Mouse (Mus musculus): Measurements from ENCODE around the gene Tnrc6b.
A peak's percentile ranks its signal among the peaks of the same experiment; 100 is the strongest.

Gene Tnrc6b

GRCm38 (mm10) chr15:80710608-80711363, at the start of gene Tnrc6b:
TSS of gene Tnrc6b (plus strand) at chr15:80711313.
- peak; percentile 98 to 99 for DNase-seq

DNA sequence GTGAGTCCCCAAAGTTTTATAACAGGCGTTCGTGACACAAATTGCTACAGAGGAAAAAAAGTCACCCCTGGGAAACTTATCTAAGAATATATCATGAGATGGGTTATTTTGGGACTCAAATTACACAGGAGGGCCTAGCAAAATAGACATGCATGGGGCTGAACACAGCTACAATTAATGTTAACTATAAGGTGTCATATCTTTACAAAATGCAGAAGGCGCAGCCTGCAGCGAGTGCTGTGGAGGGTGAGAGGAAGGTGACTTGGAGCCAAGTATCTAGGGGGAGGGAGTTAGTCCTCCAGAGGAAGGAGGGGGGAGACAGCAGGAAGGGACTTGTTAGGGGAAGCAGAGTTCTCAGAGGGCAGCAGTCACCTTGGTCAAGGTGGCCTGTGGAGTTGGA, 46.7 kb upstream of the Tnrc6b start:
- DNase-seq: no peak

- DNase-seq: peak in 1 of 2 experiments; percentile 16
Observed at GRCm38 (mm10) chr15:80671295-80672252, 39.5 kb upstream of the Tnrc6b start, which contains the start of gene Fam83f. TSS of gene Fam83f (plus strand) at chr15:80671847.

- DNase-seq: no peak
Observed at GRCm38 (mm10) chr15:80672810-80673209, 38.3 kb upstream of the Tnrc6b start.

DNA sequence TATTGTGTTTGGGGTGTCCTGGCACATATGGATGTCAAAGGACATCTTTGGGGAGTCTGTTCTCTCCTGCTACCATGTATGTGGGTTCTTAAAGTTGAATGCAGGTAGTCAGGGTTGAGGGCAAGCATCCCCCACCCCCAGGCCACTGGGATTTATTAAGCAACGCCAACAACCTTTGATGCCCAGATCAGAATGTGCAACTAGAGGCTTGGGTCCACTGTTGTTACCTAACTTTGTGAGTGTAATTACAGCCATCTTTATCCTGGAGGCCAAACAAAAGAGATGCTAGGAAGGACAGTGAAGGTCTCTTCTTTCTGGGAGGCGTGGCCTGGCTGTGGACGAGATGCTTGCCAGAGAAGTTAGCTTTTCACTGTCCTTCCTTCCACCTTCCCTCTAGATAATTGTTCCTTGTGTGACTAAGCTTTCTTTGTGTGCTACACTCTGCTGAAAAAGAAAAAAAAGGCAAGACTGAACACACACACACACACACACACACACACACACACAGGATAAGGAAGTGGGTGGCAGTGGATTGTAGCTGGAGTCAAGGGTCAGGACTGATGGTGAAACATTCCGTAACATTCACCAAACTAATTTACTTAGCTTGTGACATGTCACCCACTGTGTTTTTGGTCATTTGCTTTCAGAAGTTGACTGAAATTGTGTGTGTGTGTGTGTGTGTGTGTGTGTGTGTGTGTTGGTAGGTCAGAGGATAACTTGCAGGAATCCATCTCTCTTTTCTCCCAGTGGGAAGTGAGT, 37.6 kb upstream of the Tnrc6b start:
- no peak for DNase-seq

- DNase-seq: no peak
Observed at GRCm38 (mm10) chr15:80674700-80675099, 36.4 kb upstream of the Tnrc6b start.

DNA sequence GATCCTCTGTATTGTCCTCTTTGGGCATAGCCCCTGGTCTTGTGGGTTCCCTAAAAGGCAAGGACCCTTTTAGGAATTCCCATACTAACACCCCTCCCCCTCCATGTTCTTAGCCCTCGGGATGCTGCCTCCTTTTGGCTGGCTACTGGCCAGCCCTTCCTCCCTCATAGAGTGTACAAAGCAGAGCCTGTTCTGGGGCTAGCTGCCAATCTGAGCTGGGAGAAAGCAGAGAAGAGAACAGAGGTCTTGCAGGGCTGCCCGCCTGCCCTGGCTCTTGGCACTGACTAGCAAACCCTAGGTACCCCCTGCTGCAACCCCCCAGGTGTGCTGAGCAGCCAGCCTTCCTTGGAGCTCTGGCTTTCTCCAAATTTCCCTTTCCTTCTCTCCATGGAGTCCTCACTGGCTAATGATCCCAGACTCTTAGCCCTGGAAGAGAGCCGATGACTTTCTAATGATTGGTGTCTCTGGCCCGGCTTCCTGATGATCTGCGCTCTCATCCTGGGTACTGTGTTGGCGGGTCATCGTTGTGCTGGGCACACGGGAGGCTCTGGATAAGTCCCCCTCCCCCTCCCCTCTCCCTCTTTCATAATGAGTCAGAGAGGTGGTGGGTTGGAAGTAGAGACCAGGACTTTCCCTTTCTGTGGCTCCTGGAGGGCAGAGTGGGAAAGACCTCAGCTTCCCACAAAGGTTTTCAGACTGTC, 31.4 kb upstream of the Tnrc6b start:
- DNase-seq: peak; percentile 40 to 41

GRCm38 (mm10) chr15:80680347-80681030, 30.6 kb upstream of the Tnrc6b start:
- no peak for DNase-seq

DNA sequence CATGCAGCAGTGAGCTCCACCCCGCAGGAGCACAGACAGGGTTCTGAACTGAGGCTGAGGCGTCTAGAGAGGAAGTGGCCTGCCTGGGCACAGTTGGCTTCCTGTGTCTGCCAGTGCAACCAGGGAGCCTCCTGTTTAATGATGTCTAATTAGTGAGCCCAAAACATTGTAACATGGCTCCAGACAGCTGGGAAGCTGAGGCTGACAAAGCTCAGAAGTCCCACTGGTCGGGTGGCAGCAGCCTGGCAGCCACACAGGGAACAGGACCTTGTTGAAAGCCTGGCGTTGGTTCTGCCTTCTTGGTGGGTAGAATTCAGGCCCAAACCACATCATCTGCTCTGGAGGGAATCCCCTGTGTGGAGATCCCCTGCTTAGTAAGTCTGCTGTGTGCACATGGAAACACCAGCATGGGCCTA, 29.6 kb upstream of the Tnrc6b start:
- DNase-seq: no peak

DNA sequence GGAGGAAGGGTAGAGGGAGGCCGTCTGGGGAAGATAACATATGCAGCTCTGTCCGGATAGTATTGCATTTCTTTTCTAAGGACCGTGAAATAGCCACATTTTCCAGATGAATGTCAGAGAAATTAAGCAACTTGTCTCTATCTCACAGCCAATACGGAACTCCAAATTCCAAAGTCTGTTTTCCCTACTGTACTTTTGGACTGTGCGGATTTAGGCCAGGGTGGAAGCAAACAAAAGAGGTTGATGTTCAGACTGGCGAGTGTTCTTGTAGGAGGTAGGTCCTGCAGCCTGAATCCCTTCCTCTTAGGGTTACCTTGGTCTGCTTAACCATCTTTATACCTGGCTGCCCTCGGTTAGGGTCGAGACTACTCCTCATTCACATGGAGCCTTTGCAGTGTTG, 28.8 kb upstream of the Tnrc6b start:
- no peak for DNase-seq

GRCm38 (mm10) chr15:80683151-80683550, 28.0 kb upstream of the Tnrc6b start:
- no peak for DNase-seq

GRCm38 (mm10) chr15:80683990-80684389, 27.1 kb upstream of the Tnrc6b start:
- DNase-seq: no peak

DNA sequence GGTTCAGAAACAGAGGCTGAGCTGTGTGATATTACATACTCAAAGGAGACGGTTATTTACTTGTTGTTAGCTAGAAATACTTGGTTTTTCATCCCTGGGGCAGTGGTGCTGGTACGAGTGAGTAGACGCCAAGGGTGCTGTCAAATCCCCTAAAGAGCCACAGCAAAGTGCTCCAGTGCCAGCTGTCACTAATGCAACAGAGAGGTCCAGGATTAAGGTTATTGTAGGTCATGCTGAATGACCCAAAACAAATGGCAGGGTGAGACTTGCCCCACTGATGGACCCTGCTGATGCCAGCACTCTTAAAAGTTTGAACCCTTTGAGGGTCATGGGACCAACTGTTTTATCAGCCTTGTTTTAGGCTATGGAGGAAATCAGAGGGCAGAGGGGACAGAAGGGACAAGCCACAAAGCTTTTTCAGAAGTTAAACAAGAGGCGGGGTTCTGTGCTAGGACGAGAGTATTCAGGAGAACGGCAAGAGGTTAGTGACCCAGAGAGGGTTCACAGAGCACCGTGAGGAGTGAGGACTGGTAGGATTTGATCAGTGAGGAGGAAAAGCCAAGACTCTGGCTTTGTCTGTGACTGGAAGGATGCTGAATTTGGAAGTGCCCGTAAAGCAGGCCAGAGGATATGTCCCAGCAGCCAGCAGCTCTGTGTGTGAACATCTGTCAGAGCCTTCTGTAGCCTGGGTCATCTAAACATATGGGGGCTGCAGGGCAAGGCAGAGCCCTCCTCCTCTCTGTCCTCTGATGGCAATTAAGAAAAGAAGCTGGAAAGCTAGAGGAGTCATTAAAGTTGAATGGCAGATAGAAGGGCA, 26.1 kb upstream of the Tnrc6b start:
- no peak for DNase-seq

DNA sequence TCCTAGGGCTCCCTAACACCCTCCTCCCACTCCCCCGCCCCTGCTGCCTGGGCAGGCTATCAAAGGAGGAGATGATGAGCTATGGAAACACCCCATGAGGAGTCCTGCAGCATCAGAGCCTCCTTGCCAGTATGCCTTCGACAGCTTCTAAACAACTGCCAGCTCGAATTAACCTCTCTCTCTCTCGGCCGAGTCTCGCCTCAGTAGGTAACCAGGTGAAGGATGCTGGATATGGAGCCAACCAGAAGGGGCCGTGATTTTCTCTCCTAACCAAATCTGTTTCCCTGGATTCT, 25.6 kb upstream of the Tnrc6b start:
- DNase-seq: no peak

GRCm38 (mm10) chr15:80688536-80688935, 22.6 kb upstream of the Tnrc6b start:
- DNase-seq: no peak

DNA sequence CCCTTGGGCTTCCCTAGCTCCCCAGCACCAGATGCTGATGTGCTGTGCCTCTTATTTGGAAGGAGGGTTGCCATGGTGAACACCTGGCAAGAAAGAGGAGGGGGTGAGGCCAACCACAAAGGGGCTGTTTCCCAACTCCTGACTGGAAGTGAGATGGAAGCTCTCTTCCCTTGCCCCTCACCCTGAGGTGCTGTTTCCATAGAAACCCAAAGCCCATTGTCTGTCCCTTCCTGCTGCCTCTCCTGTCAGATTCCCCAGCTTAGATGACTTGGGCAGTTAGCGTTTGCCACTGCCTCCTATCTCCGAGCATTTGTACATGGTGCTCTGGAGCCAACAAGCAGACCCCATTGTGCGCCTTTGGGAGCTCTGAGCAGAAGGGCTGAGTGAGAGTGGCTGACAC, 17.6 kb upstream of the Tnrc6b start:
- DNase-seq: no peak

DNA sequence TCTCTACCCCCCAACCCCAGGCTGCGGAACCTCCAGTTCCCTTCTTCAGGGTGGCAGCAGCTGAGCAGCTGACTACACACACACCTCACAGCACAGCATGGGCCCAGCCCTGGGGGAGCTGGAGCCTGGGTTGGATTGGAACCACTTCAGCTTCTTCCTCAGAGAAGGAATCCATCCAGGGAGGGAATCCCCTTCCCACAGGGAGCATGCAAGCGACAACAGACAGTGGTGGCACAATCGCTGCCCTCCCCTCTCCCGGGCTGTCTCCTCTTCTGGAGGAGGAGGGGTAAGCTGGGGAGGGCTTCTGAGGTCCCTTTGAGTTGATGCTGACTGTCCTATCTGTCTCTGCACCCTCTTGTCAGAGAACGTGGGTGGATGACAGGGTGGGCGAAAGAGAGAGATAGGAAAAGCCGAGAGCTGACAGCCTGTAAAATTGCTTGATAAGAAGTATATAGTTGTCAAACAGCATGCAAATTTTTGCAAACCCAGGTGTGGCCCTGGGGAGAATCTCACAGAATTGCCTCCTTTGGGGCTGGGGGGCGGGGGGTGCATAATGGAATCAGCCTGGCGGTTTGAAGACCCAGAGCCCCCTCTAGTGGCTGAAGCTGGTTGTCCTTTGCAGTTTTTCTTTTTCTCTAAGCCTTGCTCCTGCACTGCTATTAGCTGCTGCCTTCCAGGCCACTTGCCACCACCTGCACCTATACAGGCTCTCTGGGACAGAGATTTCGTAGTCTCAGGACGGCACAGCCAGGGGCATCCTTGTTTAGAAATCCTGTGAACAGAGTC, 16.8 kb upstream of the Tnrc6b start:
- peak; percentile 83 to 88 for DNase-seq

GRCm38 (mm10) chr15:80697564-80697963, 13.5 kb upstream of the Tnrc6b start:
- no peak for DNase-seq

GRCm38 (mm10) chr15:80701481-80702257, 9.4 kb upstream of the Tnrc6b start:
- no peak for DNase-seq
